Mouse (Mus musculus) ovary, postnatal 10 days (tissue): ENCODE measurements around the gene Rsg1.

Source experiments
- DNase-seq: peaks from one replicate; pipeline ENCODE4 v3.0.0; 2022; ENCODE audit warnings: low spot score

Rsg1 gene

GRCm38 (mm10) chr4:141212892-141213291 is 864 bp upstream of the Rsg1 start:
- no peak for DNase-seq

GRCm38 (mm10) chr4:141213342-141213741 is 414 bp upstream of the Rsg1 start:
- no peak for DNase-seq

GRCm38 (mm10) chr4:141214337-141214851 is 638 bp downstream of the Rsg1 start:
- DNase-seq = no peak

GRCm38 (mm10) chr4:141219583-141220213 is 5.9 kb downstream of the Rsg1 start:
- no peak for DNase-seq

- no peak for DNase-seq
Observed at GRCm38 (mm10) chr4:141221848-141222247, 8.1 kb downstream of the Rsg1 start.

- DNase-seq = no peak
Observed at GRCm38 (mm10) chr4:141222752-141223151, 9.0 kb downstream of the Rsg1 start.

GRCm38 (mm10) chr4:141228687-141229086 is 14.9 kb downstream of the Rsg1 start:
- DNase-seq = no peak

GRCm38 (mm10) chr4:141233196-141233595 is 19.4 kb downstream of the Rsg1 start:
- no peak for DNase-seq

- no peak for DNase-seq
Observed at GRCm38 (mm10) chr4:141235537-141236111, 21.9 kb downstream of the Rsg1 start.

- no peak for DNase-seq
Observed at GRCm38 (mm10) chr4:141236856-141237255, 23.1 kb downstream of the Rsg1 start.

- no peak for DNase-seq
Observed at GRCm38 (mm10) chr4:141238492-141239387, 25.0 kb downstream of the Rsg1 start.

GRCm38 (mm10) chr4:141239388-141240125 is 25.8 kb downstream of the Rsg1 start, which contains the start of gene Arhgef19:
Arhgef19 (plus strand) TSS chr4:141239499.
- no peak for DNase-seq

- DNase-seq = no peak
Observed at GRCm38 (mm10) chr4:141240617-141241016, 26.9 kb downstream of the Rsg1 start.

- DNase-seq = no peak
Observed at GRCm38 (mm10) chr4:141241861-141242260, 28.1 kb downstream of the Rsg1 start.

GRCm38 (mm10) chr4:141242651-141243241 is 29.0 kb downstream of the Rsg1 start:
- DNase-seq = no peak

- no peak for DNase-seq
Observed at GRCm38 (mm10) chr4:141243636-141244035, 29.9 kb downstream of the Rsg1 start.

- no peak for DNase-seq
Observed at GRCm38 (mm10) chr4:141244401-141244800, 30.6 kb downstream of the Rsg1 start.

GRCm38 (mm10) chr4:141244931-141245425 is 31.2 kb downstream of the Rsg1 start:
- DNase-seq = peak; percentile 66

- no peak for DNase-seq
Observed at GRCm38 (mm10) chr4:141246089-141246997, 32.6 kb downstream of the Rsg1 start.

GRCm38 (mm10) chr4:141246998-141247350 is 33.2 kb downstream of the Rsg1 start:
- no peak for DNase-seq
